Mouse (Mus musculus) myocyte (in vitro differentiated cells): ENCODE measurements around the gene Gm49395.

Experiments
- E2F4 ChIP-seq: IDR thresholded peaks from one replicate; pipeline ENCODE4 v1.6.1; 2011; ENCODE audit warnings: mild to moderate bottlenecking, control low read depth, moderate library complexity; ENCODE audit not compliant: insufficient read depth
- MAX ChIP-seq: IDR thresholded peaks from one replicate; pipeline ENCODE4 v1.6.1; 2011; ENCODE audit warnings: low read depth, mild to moderate bottlenecking, control low read depth
- MYOD1 ChIP-seq, 3 experiments: IDR thresholded peaks; one replicate each; pipeline ENCODE4 v1.6.1; 2011; ENCODE audit warnings: control low read depth in 2 of 3, low read depth in 2 of 3, mild to moderate bottlenecking in 2 of 3, moderate library complexity in 1 of 3; ENCODE audit not compliant: insufficient read length in 2 of 3, control insufficient read depth in 1 of 3
- MYOG ChIP-seq, 3 experiments: IDR thresholded peaks; one replicate each; pipeline ENCODE4 v1.6.1; 2011; ENCODE audit warnings: control low read depth in 2 of 3, low read depth in 2 of 3, mild to moderate bottlenecking in 2 of 3; ENCODE audit not compliant: insufficient read length in 2 of 3, control insufficient read depth in 1 of 3, insufficient read depth in 1 of 3
- POLR2A ChIP-seq: IDR thresholded peaks from one replicate; pipeline ENCODE4 v1.6.1; 2011; ENCODE audit warnings: low read depth, mild to moderate bottlenecking, control low read depth, moderate library complexity; ENCODE audit not compliant: insufficient read length
- POLR2AphosphoS2 ChIP-seq: IDR thresholded peaks from one replicate; pipeline ENCODE4 v1.6.1; 2011; ENCODE audit warnings: low read depth, control low read depth; ENCODE audit not compliant: insufficient read length
- REST ChIP-seq: IDR thresholded peaks from one replicate; pipeline ENCODE4 v1.6.1; 2011; ENCODE audit warnings: mild to moderate bottlenecking, control low read depth, moderate library complexity; ENCODE audit not compliant: insufficient read depth, insufficient read length
- TCF12 ChIP-seq: IDR thresholded peaks from one replicate; pipeline ENCODE4 v1.6.1; 2011; ENCODE audit warnings: mild to moderate bottlenecking, control low read depth; ENCODE audit not compliant: poor library complexity, insufficient read depth, severe bottlenecking
- USF1 ChIP-seq: IDR thresholded peaks from one replicate; pipeline ENCODE4 v1.6.1; 2011; ENCODE audit warnings: low read depth, mild to moderate bottlenecking, control low read depth, moderate library complexity

DNA sequence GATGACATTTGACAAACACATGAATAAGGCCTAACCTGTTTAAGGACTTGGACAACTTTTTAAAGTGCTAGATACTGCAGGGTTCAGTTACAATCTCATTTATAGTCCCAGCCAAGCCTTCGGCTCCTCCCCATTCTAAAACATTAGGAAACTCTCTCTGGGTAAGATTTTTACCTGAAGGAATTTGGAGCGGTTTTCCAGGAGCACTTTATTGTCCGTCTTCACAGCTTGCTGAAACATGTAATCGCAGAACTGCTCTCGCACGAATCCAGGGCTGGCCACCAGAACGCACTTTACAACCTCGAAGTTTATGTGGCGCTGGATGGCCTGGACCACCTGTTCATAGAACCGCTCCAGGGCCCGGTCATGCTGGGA is 12.7 kb downstream of the Gm49395 start:
- no peak for TF ChIP-seq POLR2A
- no peak for TF ChIP-seq USF1
- TF ChIP-seq POLR2AphosphoS2: no peak
- TF ChIP-seq MYOG (IDR thresholded peaks at IDR 0.05; ENCODE audit: control insufficient read depth in 1 of 3, insufficient read depth in 1 of 3, insufficient read length in 2 of 3, low read depth in 2 of 3): no peak
- no peak for TF ChIP-seq MAX
- no peak for TF ChIP-seq TCF12
- no peak for TF ChIP-seq MYOD1 (IDR thresholded peaks at IDR 0.05; ENCODE audit: control insufficient read depth in 1 of 3, insufficient read length in 2 of 3, low read depth in 2 of 3)
- no peak for TF ChIP-seq REST
- TF ChIP-seq E2F4: no peak
